Mouse (Mus musculus) neural tube, embryonic 11.5 days (tissue): ENCODE measurements around the gene Klc3. TPM values are rescaled to one million over a fixed set of nuclear protein-coding genes. Genes with fewer than 3 reads are reported as not detected.

Source experiments
- ATAC-seq: fragments of 200-750 bp; cut with Nextera tagmentation; 2 replicates; pipeline ENCODE4 v1.8.0; 2017; ENCODE audit warnings: moderate number of reproducible peaks, mild to moderate bottlenecking, moderate TSS enrichment, moderate library complexity; ENCODE audit not compliant: insufficient read depth, low FRiP score, low TSS enrichment
- DNase-seq: peaks from one replicate; pipeline ENCODE4 v3.0.0-alpha.2; 2015; ENCODE audit warnings: low spot score
- H3K27ac ChIP-seq: fragments of 300-500 bp; sonication (generic); 2 replicates; pipeline ENCODE4 v1.5.1; 2014; ENCODE audit warnings: low read depth, mild to moderate bottlenecking, low read length
- H3K27me3 ChIP-seq: fragments of 300-500 bp; sonication (generic); 2 replicates; pipeline ENCODE4 v1.6.1; 2014; ENCODE audit warnings: mild to moderate bottlenecking, low read length, mixed read lengths; ENCODE audit not compliant: control insufficient read depth, insufficient read depth
- H3K36me3 ChIP-seq: fragments of 300-500 bp; sonication (generic); 2 replicates; pipeline ENCODE4 v1.6.1; 2014; ENCODE audit warnings: mild to moderate bottlenecking, low read length, moderate library complexity, mixed read lengths; ENCODE audit not compliant: control insufficient read depth, insufficient read depth
- H3K4me1 ChIP-seq: fragments of 300-500 bp; sonication (generic); 2 replicates; pipeline ENCODE4 v1.6.1; 2014; ENCODE audit warnings: low read length, mixed read lengths; ENCODE audit not compliant: control insufficient read depth, insufficient read depth
- H3K4me2 ChIP-seq: fragments of 300-500 bp; sonication (generic); 2 replicates; pipeline ENCODE4 v1.6.1; 2014; ENCODE audit warnings: low read depth, mild to moderate bottlenecking, moderate library complexity
- H3K4me3 ChIP-seq: fragments of 300-500 bp; sonication (generic); 2 replicates; pipeline ENCODE4 v1.5.1; 2014; ENCODE audit warnings: low read depth, low read length
- H3K9ac ChIP-seq: fragments of 300-500 bp; sonication (generic); 2 replicates; pipeline ENCODE4 v1.6.1; 2014; ENCODE audit warnings: mild to moderate bottlenecking, low read length
- H3K9me3 ChIP-seq: fragments of 300-500 bp; sonication (generic); 2 replicates; pipeline ENCODE4 v1.6.1; 2016; ENCODE audit warnings: low read length; ENCODE audit not compliant: control insufficient read depth
- WGBS: fragments of 180-500 bp; shearing (Covaris S2); extraction: QIAGEN DNeasy Blood & Tissue Kit; methylation state at CpG from one replicate; pipeline ENCODE4 v1.1.7; 2014; 5-methylcytosine and 5-hydroxymethylcytosine counted together
- polyA plus RNA-seq: library from polyadenylated mRNA; unstranded; fragments of >200 nt; fragmentation: Nextera tagmentation; extraction: Ambion mirVana; gene quantifications from 2 replicates; pipeline ENCODE4 v1.2.1, GENCODE M21; 2014

Klc3 gene
- polyA plus RNA-seq, 1 experiment from 2014 or later = 3.2 TPM

DNA sequence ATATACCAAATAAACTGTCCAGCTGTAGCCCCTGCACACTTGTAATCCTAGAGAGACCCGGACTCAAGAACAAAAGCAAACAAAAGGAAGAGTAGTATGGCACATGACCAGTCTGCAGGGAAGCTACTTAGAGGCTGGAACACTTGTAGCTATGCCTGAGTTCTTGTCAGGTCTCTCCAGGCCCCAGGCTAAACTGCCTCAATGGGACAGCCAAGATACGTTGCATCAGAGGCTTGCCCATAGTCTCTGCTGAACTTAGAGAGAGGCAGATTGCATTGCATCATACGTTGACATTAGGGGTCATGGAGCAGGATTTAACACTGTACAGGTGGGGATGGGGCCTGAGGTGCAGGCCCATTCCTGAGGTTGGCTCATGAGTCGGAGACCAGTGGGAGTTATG, 27.9 kb downstream of the Klc3 start:
- Histone ChIP-seq H3K4me1 (no peaks in the 10 kb centered on the region), H3K27ac (no peak overlapping the region), H3K27me3 (no peaks in the 10 kb centered on the region), H3K4me3 (no peak overlapping the region), H3K9me3 (no peaks in the 10 kb centered on the region), H3K4me2 (no peak overlapping the region), H3K36me3 (no peaks in the 10 kb centered on the region), H3K9ac (no peak overlapping the region)
- no peak for DNase-seq
- ATAC-seq = no peak
- 92% methylated on average over 4 of the region's 4 CpGs for WGBS

- H3K4me1 ChIP-seq = no peaks in the 10 kb centered on the region
- H3K4me2 ChIP-seq = no peak overlapping the region
- H3K36me3 ChIP-seq = no peaks in the 10 kb centered on the region
- H3K27me3 ChIP-seq = no peaks in the 10 kb centered on the region
- ATAC-seq = no peak
- DNase-seq = no peak
- H3K4me3 ChIP-seq = no peak overlapping the region
- H3K9me3 ChIP-seq = no peaks in the 10 kb centered on the region
- WGBS = 74% methylated on average over 15 of the region's 18 CpGs
- H3K9ac ChIP-seq = no peak overlapping the region
- H3K27ac ChIP-seq = no peak overlapping the region
These were observed 28.5 kb downstream of the Klc3 start for GRCm38 (mm10) chr7:19375368-19375767.

DNA sequence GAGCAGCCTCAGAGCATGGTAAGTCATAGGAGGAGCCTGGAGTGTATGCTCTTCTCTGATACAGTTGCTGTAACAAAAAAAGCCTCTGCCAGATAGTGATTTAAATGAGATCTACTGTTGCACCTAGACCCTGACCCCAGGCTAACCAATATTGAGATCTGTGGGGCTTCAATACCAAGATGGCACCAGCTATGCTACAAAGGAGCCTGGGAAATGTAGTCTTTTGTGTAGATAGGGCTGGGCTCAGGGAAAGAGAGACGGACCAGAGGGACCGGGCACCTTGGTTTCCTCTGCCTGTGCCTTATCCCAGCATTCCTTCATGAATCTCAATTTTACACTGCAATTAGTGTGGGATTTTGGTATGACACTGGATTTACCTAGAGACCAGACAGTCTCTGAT, 30.5 kb downstream of the Klc3 start:
- H3K4me1 ChIP-seq = no peaks in the 10 kb centered on the region
- no peaks in the 10 kb centered on the region for H3K9me3 ChIP-seq
- no peak overlapping the region for H3K4me3 ChIP-seq
- no peak overlapping the region for H3K4me2 ChIP-seq
- WGBS = 83% methylated on average over 2 of the region's 2 CpGs
- H3K27me3 ChIP-seq = no peaks in the 10 kb centered on the region
- ATAC-seq = no peak
- DNase-seq = no peak
- H3K9ac ChIP-seq = no peak overlapping the region
- H3K36me3 ChIP-seq = no peaks in the 10 kb centered on the region
- H3K27ac ChIP-seq = no peak overlapping the region

DNA sequence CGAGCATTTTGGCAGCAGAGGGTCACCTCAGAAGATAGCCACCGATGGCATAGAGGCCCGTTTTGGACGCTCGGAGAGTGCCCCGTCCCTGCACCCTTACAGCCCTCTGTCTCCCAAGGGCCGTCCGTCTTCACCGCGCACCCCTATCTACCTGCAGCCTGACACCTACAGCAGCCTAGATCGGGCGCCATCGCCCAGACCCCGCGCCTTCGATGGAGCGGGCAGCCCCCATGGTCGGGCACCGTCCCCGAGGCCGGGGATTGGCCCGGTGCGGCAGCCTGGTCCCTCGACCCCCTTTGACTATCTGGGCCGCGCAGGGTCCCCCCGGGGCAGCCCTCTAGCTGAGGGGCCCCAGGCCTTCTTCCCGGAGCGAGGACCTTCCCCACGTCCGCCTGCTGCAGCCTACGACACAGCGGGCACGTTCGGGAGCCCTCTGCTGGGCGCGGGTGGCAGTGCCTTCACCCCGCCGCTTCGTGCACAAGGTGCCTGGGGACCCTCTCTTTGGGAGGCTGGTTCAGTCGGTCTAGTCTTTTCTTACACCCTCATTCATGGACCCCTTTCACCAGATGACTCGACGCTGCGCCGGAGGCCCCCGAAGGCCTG, 34.0 kb downstream of the Klc3 start:
- no peak overlapping the region for H3K27ac ChIP-seq
- H3K4me2 ChIP-seq = peak overlapping the region; percentile 56
- peak overlapping the region; percentile 25 for H3K4me3 ChIP-seq
- H3K9me3 ChIP-seq = no peaks in the 10 kb centered on the region
- WGBS = 11% methylated on average over 46 of the region's 46 CpGs
- H3K9ac ChIP-seq = peak overlapping the region; percentile 37
- no peaks in the 10 kb centered on the region for H3K4me1 ChIP-seq
- no peaks in the 10 kb centered on the region for H3K27me3 ChIP-seq
- H3K36me3 ChIP-seq = no peaks in the 10 kb centered on the region
- ATAC-seq (peak; percentile 67), DNase-seq (peak; percentile 82)

DNA sequence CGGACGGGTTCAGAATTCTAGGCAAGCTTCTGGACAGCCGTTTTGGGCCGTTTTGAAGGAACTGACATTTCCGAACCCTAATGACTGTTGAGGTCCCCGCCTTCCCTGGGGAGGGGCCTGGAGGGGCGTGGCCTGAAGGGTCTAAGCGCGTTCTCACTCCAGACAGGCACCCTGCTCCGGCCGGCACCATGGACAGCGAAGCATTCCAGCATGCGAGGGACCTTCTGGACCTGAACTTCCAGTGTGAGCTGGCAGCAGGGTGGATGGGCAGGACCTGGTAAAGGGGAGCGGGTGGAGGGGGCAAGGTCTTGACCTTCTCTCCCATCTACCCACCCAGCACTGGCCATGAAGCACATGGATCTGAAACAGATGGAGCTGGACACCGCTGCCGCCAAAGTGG, 35.5 kb downstream of the Klc3 start:
- ATAC-seq (no peak), DNase-seq (no peak)
- Histone ChIP-seq H3K36me3 (no peaks in the 10 kb centered on the region), H3K9ac (no peak overlapping the region), H3K9me3 (no peaks in the 10 kb centered on the region), H3K4me2 (no peak overlapping the region), H3K27me3 (no peaks in the 10 kb centered on the region), H3K4me1 (no peaks in the 10 kb centered on the region), H3K27ac (no peak overlapping the region), H3K4me3 (no peak overlapping the region)
- WGBS = 23% methylated on average over 16 of the region's 16 CpGs

DNA sequence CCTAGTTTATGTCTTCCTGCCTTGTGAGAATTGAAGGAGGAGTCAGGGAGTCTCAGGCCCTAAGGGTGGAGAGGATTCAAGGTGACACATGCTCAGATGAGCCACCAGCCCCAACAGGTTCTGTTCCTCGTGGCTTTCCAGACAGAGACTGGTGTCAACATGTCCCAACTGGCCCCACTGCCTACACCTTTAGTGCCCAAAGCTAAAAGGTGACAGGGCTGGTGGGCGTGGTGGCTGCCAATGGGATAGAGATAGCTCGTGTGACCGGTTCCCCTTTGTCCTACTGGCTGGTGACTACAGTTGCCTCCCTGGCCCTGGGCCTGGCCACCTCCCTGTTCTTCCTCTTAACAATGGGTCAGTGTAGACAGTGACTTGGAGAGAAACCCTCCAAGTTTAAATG, 38.5 kb downstream of the Klc3 start:
- H3K4me1 ChIP-seq = no peaks in the 10 kb centered on the region
- H3K9me3 ChIP-seq = no peaks in the 10 kb centered on the region
- no peak overlapping the region for H3K9ac ChIP-seq
- H3K36me3 ChIP-seq = no peaks in the 10 kb centered on the region
- ATAC-seq (no peak), DNase-seq (no peak)
- no peak overlapping the region for H3K27ac ChIP-seq
- no peaks in the 10 kb centered on the region for H3K27me3 ChIP-seq
- no peak overlapping the region for H3K4me3 ChIP-seq
- whole genome bisulfite sequencing = 79% methylated on average over 4 of the region's 4 CpGs
- no peak overlapping the region for H3K4me2 ChIP-seq

GRCm38 (mm10) chr7:19363881-19364280, 40.0 kb downstream of the Klc3 start:
- Histone ChIP-seq H3K4me1 (no peaks in the 10 kb centered on the region; the same call in 1 of the 2 replicates), H3K9me3 (no peaks in the 10 kb centered on the region), H3K4me2 (no peak overlapping the region), H3K9ac (no peak overlapping the region), H3K4me3 (no peak overlapping the region), H3K27ac (no peak overlapping the region), H3K36me3 (no peaks in the 10 kb centered on the region), H3K27me3 (no peaks in the 10 kb centered on the region)
- DNase-seq (peak; percentile 69), ATAC-seq (no peak)
- WGBS = 4% methylated on average over 18 of the region's 18 CpGs

GRCm38 (mm10) chr7:19362276-19362675, 41.6 kb downstream of the Klc3 start:
- Histone ChIP-seq H3K4me3 (no peak overlapping the region), H3K9me3 (no peaks in the 10 kb centered on the region), H3K4me1 (no peaks in the 10 kb centered on the region; the same call in 1 of the 2 replicates), H3K9ac (no peak overlapping the region), H3K36me3 (no peaks in the 10 kb centered on the region), H3K27ac (no peak overlapping the region), H3K27me3 (no peaks in the 10 kb centered on the region), H3K4me2 (no peak overlapping the region)
- no peak for DNase-seq
- no peak for ATAC-seq
- 62% methylated on average over 4 of the region's 4 CpGs for WGBS

- Histone ChIP-seq H3K27me3 (no peaks in the 10 kb centered on the region), H3K4me3 (peak overlapping the region; percentile 49), H3K4me1 (no peaks in the 10 kb centered on the region; the same call in 1 of the 2 replicates), H3K9ac (no peak overlapping the region), H3K4me2 (peak overlapping the region; percentile 95), H3K9me3 (no peaks in the 10 kb centered on the region), H3K36me3 (0 out of 2 replicates have a peak, but pooled peaks cover 2% of the 10 kb centered on the region), H3K27ac (no peak overlapping the region)
- ATAC-seq (no peak), DNase-seq (peak; percentile 65)
- 9% methylated on average over 16 of the region's 16 CpGs for WGBS
These were observed 42.2 kb downstream of the Klc3 start for GRCm38 (mm10) chr7:19361720-19362119.
